Mouse (Mus musculus) lung, adult 2 months (tissue): ENCODE results near the gene Tmub2.

Experiments used
- CTCF ChIP-seq: fragments of 200-500 bp; IDR thresholded peaks from 2 replicates; pipeline ENCODE4 v1.5.1; 2011; ENCODE audit warnings: mild to moderate bottlenecking, low read length, control low read depth; ENCODE audit not compliant: insufficient read depth
- POLR2A ChIP-seq: fragments of 200-500 bp; IDR thresholded peaks from 2 replicates; pipeline ENCODE4 v1.6.1; 2011; ENCODE audit warnings: low read depth, mild to moderate bottlenecking, control low read depth, low read length, borderline replicate concordance; ENCODE audit errors: extremely low read depth

DNA sequence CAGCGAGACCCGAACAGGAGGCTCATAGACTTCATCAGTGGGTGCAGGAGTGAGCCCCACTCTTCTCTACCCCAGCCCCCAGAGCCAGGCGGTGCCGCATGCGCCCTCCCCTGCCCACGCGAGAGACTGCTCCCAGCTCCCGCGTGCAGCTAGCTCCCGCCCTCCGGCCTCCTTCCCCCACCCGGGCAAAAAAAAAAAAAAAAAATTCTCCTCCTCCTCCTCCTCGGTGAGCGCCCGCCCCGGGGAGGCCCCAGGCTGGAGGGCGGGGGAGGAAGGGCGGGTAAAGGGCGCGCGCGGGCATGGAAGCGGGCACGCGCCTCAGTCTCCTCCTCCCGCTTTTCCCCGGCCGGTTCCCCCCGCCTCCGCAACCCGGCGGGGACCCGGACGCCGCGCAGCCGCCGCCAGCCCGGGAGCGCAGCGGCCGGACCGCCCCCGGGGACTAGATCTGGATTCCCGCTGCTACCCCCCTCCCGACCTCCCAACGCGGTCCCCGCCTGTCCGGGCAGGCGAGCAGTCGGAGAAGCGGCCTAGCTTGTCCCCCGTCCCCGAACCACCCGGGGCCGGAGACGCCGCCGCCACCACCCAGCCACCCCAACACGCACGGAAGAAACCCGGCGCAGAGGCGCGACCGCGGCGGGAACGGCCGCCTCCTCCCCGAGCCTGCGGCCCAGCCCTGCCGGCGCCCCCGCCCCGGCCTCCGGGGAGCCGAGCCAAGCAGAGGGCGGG lies 32.0 kb downstream of the Tmub2 start:
- no peak for TF ChIP-seq CTCF
- peak; percentile 47; the same call in 1 of the 2 replicates for TF ChIP-seq POLR2A
